Mouse (Mus musculus) heart, postnatal 10 days (tissue): ENCODE data around the gene Lgi2. TPM values are rescaled to one million over a fixed set of nuclear protein-coding genes. Genes with fewer than 3 reads are reported as not detected.

Source experiments
- DNase-seq, 2 experiments: peaks; one replicate each; pipeline ENCODE4 v3.0.0; 2021
- intact Hi-C: fragments of 180-260 bp; cut with DNase I; formaldehyde crosslinking; loops from one replicate; pipeline ENCODE4 v1.15.1; 2025
- total RNA-seq, 2 experiments: library from RNA; stranded (reverse); gene quantifications; 2 replicates each; pipeline ENCODE4 v1.2.3; 2021

The Lgi2 gene
- 1 to 10 TPM; 1.3 to 1.4 TPM for total RNA-seq

GRCm38 (mm10) chr5:52565813-52566531 is at the start of gene Lgi2:
Lgi2 (minus strand) TSS chr5:52566462.
- DNase-seq: peak; percentile 19 to 24
- intact Hi-C loops: no loop called here

- DNase-seq: no peak
Observed at GRCm38 (mm10) chr5:52615421-52615820, 49.2 kb upstream of the Lgi2 start.

GRCm38 (mm10) chr5:52614686-52615085 is 48.4 kb upstream of the Lgi2 start:
- intact Hi-C loops: no loop called here
- DNase-seq: no peak

More at GRCm38 (mm10) chr5:52615421-52615820, 49.2 kb upstream of the Lgi2 start:
- intact Hi-C loops: no loop called here

GRCm38 (mm10) chr5:52612776-52613175 is 46.5 kb upstream of the Lgi2 start:
- DNase-seq: no peak
- intact Hi-C loops: no loop called here

GRCm38 (mm10) chr5:52611315-52611895 is 45.1 kb upstream of the Lgi2 start:
- DNase-seq: no peak
- intact Hi-C loops: no loop called here

GRCm38 (mm10) chr5:52610306-52610705 is 44.0 kb upstream of the Lgi2 start:
- intact Hi-C loops: no loop called here
- DNase-seq: no peak

GRCm38 (mm10) chr5:52609672-52610071 is 43.4 kb upstream of the Lgi2 start:
- no peak for DNase-seq
- intact Hi-C loops: no loop called here

GRCm38 (mm10) chr5:52604582-52605041 is 38.4 kb upstream of the Lgi2 start:
- no peak for DNase-seq
- intact Hi-C loops: no loop called here

GRCm38 (mm10) chr5:52590612-52591011 is 24.4 kb upstream of the Lgi2 start:
- DNase-seq: no peak
- intact Hi-C loops: no loop called here

GRCm38 (mm10) chr5:52588650-52589049 is 22.4 kb upstream of the Lgi2 start:
- intact Hi-C loops: no loop called here
- DNase-seq: no peak

- intact Hi-C loops: no loop called here
- peak; percentile 32 to 36 for DNase-seq
Observed at GRCm38 (mm10) chr5:52587291-52587733, 21.1 kb upstream of the Lgi2 start.

- intact Hi-C loops: no loop called here
- no peak for DNase-seq
Observed at GRCm38 (mm10) chr5:52572572-52572971, 6.3 kb upstream of the Lgi2 start.

- no peak for DNase-seq
- intact Hi-C loops: no loop called here
Observed at GRCm38 (mm10) chr5:52570746-52571145, 4.5 kb upstream of the Lgi2 start.

GRCm38 (mm10) chr5:52565214-52565812 is 949 bp downstream of the Lgi2 start:
- intact Hi-C loops: no loop called here

GRCm38 (mm10) chr5:52564351-52564750 is 1.9 kb downstream of the Lgi2 start:
- intact Hi-C loops: no loop called here

More at GRCm38 (mm10) chr5:52565214-52565812, 949 bp downstream of the Lgi2 start:
- DNase-seq: peak in 1 of 2 experiments; percentile 3

GRCm38 (mm10) chr5:52560240-52560639 is 6.0 kb downstream of the Lgi2 start:
- intact Hi-C loops: no loop called here
- DNase-seq: peak; percentile 46 to 50

More at GRCm38 (mm10) chr5:52564351-52564750, 1.9 kb downstream of the Lgi2 start:
- no peak for DNase-seq

- intact Hi-C loops: no loop called here
- DNase-seq: no peak
Observed at GRCm38 (mm10) chr5:52555526-52555925, 10.7 kb downstream of the Lgi2 start.

GRCm38 (mm10) chr5:52551318-52551632 is 15.0 kb downstream of the Lgi2 start:
- no peak for DNase-seq
- intact Hi-C loops: no loop called here

- no peak for DNase-seq
Observed at GRCm38 (mm10) chr5:52550613-52551317, 15.5 kb downstream of the Lgi2 start.

GRCm38 (mm10) chr5:52546950-52547349 is 19.3 kb downstream of the Lgi2 start:
- intact Hi-C loops: no loop called here
- DNase-seq: no peak

More at GRCm38 (mm10) chr5:52550613-52551317, 15.5 kb downstream of the Lgi2 start:
- intact Hi-C loops: no loop called here

- no peak for DNase-seq
- intact Hi-C loops: no loop called here
Observed at GRCm38 (mm10) chr5:52543770-52544169, 22.5 kb downstream of the Lgi2 start.
